Mouse (Mus musculus) brain, adult 2 months (tissue): ENCODE measurements at regions not wholly inside any gene's neighbourhood (a gene's known extent, or its start where the extent isn't known, plus 50 kb on each side); places are given as distances from the start of the nearest gene placed in this dataset.
A peak's percentile ranks its signal among the peaks of the same experiment; 100 is the strongest.

ENCODE experiments used
- DNase-seq: peaks from one replicate; pipeline ENCODE4 v3.0.0; 2011; ENCODE audit warnings: low read depth, low spot score

- no peak for DNase-seq
Observed at GRCm38 (mm10) chr9:69662394-69662793, 98.3 kb downstream of the Foxb1 start.

DNA sequence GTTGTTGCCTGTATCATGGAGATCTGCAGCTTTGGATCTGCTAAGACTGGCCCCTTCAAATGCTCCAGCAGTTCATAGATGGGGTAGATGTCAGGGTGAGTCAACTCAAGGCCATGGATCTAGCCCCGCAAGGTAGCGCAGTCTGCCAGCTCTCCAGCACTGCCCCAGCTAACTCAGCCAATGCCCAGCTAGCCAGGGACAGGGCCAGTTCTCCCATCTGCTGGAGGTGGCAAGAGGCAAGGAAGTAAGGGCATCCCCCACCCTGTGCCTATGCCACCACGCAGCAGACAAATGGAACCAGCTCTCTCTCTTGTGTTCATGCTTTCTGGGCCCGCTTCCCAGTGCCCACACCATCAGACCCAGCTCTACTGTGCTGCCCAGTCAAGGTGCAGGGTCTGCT, 102.5 kb downstream of the Foxb1 start:
- no peak for DNase-seq

- DNase-seq = no peak
Observed at GRCm38 (mm10) chr9:69656053-69656452, 104.7 kb downstream of the Foxb1 start.

DNA sequence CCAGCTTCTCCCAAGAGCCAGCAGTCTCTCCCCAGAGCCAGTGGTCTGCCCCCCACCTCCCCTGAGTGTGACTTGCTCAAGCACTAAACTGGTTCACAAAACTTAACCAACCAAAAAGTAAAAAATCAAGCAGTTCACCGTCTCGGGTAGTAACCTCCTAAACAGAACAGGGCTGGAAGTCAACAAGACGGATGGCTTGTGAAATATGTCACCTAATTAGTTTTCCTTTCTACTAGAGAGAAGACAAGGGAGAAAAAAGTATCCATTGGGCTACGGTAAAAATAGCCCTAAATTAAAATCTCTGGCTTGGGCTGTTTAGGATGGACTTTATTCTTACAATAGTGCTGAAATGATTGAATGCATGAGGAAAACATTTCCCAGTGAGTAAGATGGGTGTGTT, 108.6 kb downstream of the Foxb1 start:
- no peak for DNase-seq

DNA sequence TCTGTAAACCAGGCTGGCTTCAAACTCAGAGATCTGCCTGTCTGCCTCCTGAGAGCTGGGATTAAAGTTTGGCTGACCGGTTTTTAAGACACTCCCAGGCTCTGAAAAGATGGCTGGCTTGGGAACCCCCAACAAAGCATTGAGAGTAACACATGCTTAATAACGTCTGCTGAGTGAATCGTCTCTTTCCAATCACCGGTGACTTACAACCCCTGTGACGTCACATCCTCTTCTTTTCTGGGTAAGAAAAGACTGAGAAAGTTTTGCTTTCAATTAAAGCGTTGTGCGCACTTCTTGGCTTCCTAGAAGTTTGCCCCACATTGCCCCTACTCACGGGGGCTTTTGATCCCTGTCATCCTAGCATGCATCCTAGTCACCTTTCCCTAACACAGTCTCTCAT, 109.1 kb downstream of the Foxb1 start:
- no peak for DNase-seq

DNA sequence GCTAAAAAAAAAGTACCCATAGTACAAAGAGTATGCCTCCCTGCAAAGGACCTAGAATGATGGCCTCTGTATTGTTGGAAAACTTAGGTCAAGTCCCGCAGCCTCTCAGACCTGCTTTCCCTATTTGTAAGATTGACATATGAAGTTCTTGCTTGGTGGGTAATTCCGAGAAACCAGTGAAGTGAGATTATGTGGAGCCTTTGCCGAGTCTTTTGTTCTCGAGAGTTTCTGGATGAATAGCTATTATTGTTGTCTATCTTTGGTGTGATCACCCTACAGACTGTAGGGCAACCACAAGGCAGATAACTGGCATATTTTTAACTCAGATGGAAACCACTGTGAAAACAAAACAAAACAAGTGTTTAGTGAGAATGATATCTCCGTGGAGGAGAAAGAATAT, 118.1 kb downstream of the Foxb1 start:
- no peak for DNase-seq

DNA sequence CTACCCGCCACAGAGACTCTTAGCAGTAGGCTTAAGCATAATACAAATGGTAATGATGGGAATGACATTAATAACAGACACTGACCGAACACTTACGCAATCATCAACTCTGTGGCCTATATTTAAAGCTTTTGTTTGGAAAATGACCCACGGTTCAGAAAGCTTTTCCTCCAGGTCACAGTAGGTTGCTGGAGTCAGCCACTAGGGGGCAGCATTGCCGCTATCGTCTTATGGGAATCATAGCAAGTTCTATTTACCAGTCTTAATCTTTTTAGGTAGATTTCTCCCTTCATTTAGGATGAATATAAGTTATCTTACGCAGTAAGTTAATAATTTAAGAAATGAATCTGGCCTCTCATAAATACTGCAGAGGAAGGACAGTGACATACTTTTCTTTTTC, 137.4 kb downstream of the Foxb1 start:
- DNase-seq = peak; percentile 77

- no peak for DNase-seq
Observed at GRCm38 (mm10) chr9:69621006-69621405, 139.7 kb downstream of the Foxb1 start.

GRCm38 (mm10) chr9:69617328-69617727, 143.4 kb downstream of the Foxb1 start:
- peak; percentile 18 for DNase-seq

DNA sequence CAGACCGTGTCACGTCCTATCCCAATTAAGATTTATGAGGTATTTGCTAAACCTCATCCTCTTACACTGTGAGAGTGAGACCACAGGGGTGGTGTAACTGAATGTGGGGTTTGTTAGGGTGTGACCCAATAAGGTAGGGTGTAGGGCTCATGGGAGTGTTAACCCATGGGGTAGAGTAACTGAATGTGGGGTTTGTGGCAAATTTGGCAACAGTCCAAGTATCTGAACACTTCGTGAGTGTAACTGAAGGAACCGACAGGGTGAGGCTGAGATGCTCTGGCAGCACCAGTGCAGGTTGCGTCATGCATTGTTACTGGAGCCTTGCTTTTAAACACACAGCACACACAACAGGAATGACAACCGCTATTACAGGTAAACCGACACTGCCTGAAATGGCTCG, 144.1 kb downstream of the Anxa2 start:
- DNase-seq = no peak

- no peak for DNase-seq
Observed at GRCm38 (mm10) chr9:69592329-69593062, 139.1 kb downstream of the Anxa2 start.

GRCm38 (mm10) chr9:69588846-69589245, 135.4 kb downstream of the Anxa2 start:
- DNase-seq = no peak

GRCm38 (mm10) chr9:69587096-69587495, 133.7 kb downstream of the Anxa2 start:
- no peak for DNase-seq

DNA sequence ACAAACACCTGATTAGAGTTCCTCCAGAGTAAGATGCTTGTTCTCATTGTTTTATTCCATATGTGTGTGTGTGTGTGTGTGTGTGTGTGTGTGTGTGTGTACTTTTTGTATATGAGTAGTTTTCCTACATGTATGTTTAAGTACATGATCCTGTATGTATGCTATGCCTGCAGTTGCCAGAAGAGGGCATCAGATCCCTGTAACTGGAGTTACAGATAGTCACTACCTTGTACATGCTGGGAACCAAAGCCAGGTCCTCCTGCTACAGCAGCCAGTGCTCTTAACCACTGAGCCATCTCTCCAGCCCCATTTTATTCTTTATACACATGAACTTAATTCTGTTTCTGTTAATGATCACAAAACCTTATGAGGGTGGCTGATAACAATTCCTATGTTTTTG, 127.8 kb downstream of the Anxa2 start:
- DNase-seq = no peak

- DNase-seq = no peak
Observed at GRCm38 (mm10) chr9:69577661-69578405, 124.4 kb downstream of the Anxa2 start.

DNA sequence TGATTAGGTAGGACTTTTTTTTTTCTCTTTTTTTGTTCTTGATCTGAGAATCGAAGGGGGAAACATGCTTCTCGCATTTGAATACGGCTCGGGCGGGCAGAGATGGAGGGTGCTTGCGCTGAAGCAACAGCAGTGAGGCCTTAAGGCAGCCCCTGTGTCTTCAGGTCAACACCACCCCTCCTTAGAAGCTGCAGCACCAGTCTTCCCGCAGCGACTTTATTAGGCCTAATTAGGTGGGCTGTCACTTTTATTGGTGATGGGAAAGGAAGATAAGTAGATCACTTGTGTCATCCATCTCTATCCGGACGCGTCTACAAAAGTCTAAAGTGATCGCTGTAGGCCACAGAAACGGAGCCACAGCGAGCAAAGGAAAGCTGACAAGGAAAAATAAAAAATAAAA, 122.0 kb downstream of the Anxa2 start:
- DNase-seq = no peak

- peak; percentile 55 for DNase-seq
Observed at GRCm38 (mm10) chr9:69568631-69569230, 115.3 kb downstream of the Anxa2 start.

DNA sequence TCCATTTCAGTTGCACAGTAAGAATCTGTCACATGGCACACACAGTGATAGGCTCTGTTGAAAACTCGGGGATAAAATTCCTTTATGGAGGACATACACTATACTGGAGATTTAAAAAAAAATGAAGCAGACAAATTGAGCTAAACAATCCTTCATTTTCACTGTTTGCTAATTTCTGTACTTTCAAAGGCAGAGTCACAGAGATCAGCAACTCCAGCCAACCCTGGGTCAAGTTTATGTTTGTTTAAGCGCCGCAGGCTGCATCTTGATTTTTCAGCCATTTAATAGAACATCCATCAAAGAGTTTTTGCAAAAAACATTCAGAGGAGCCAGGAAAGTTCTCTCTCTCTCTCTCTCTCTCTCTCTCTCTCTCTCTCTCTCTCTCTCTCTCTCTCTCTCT, 114.8 kb downstream of the Anxa2 start:
- no peak for DNase-seq

DNA sequence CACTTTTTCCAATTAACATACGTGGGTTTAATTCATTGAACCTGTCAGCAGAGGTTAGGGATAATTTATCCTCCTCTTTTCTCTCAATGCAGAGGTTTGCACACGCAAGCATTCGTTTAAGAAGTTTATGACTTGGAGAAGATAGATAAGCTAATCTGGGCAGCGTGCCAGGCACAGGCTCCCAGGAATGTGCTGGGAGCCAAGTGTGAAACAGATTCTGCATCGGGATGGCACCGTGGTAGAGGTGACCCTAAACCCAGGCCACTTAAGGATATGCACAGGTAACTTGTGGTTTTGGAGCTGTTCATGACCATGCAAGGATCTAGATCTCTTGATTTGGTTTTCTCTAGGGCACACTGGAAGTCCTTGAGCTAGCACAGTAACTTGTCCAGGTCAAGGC, 113.6 kb downstream of the Anxa2 start:
- DNase-seq = peak; percentile 10

- no peak for DNase-seq
Observed at GRCm38 (mm10) chr9:69543241-69543640, 89.8 kb downstream of the Anxa2 start.
